Mouse (Mus musculus) myocyte (in vitro differentiated cells): Measurements from ENCODE around the gene Tacc2.

ENCODE experiments used
- CEBPB ChIP-seq: IDR thresholded peaks from 2 replicates; pipeline ENCODE4 v1.6.1; 2011; ENCODE audit warnings: mild to moderate bottlenecking, moderate library complexity; ENCODE audit not compliant: poor library complexity, insufficient read depth, severe bottlenecking
- E2F4 ChIP-seq: IDR thresholded peaks from one replicate; pipeline ENCODE4 v1.6.1; 2011; ENCODE audit warnings: mild to moderate bottlenecking, control low read depth, moderate library complexity; ENCODE audit not compliant: insufficient read depth
- MAX ChIP-seq: IDR thresholded peaks from one replicate; pipeline ENCODE4 v1.6.1; 2011; ENCODE audit warnings: low read depth, mild to moderate bottlenecking, control low read depth
- MYOD1 ChIP-seq, 3 experiments: IDR thresholded peaks; one replicate each; pipeline ENCODE4 v1.6.1; 2011; ENCODE audit warnings: control low read depth in 2 of 3, low read depth in 2 of 3, mild to moderate bottlenecking in 2 of 3, moderate library complexity in 1 of 3; ENCODE audit not compliant: insufficient read length in 2 of 3, control insufficient read depth in 1 of 3
- MYOG ChIP-seq, 3 experiments: IDR thresholded peaks; one replicate each; pipeline ENCODE4 v1.6.1; 2011; ENCODE audit warnings: control low read depth in 2 of 3, low read depth in 2 of 3, mild to moderate bottlenecking in 2 of 3; ENCODE audit not compliant: insufficient read length in 2 of 3, control insufficient read depth in 1 of 3, insufficient read depth in 1 of 3
- POLR2A ChIP-seq: IDR thresholded peaks from one replicate; pipeline ENCODE4 v1.6.1; 2011; ENCODE audit warnings: low read depth, mild to moderate bottlenecking, control low read depth, moderate library complexity; ENCODE audit not compliant: insufficient read length
- POLR2AphosphoS2 ChIP-seq: IDR thresholded peaks from one replicate; pipeline ENCODE4 v1.6.1; 2011; ENCODE audit warnings: low read depth, control low read depth; ENCODE audit not compliant: insufficient read length
- REST ChIP-seq: IDR thresholded peaks from one replicate; pipeline ENCODE4 v1.6.1; 2011; ENCODE audit warnings: mild to moderate bottlenecking, control low read depth, moderate library complexity; ENCODE audit not compliant: insufficient read depth, insufficient read length
- TCF12 ChIP-seq: IDR thresholded peaks from one replicate; pipeline ENCODE4 v1.6.1; 2011; ENCODE audit warnings: mild to moderate bottlenecking, control low read depth; ENCODE audit not compliant: poor library complexity, insufficient read depth, severe bottlenecking
- TCF3 ChIP-seq: IDR thresholded peaks from one replicate; pipeline ENCODE4 v1.6.1; 2011; ENCODE audit warnings: low read depth, control low read depth; ENCODE audit not compliant: insufficient read length
- USF1 ChIP-seq: IDR thresholded peaks from one replicate; pipeline ENCODE4 v1.6.1; 2011; ENCODE audit warnings: low read depth, mild to moderate bottlenecking, control low read depth, moderate library complexity

GRCm38 (mm10) chr7:130676885-130677540 is 99.8 kb downstream of the Tacc2 start:
- no peak for TF ChIP-seq MAX
- no peak for TF ChIP-seq CEBPB
- no peak for TF ChIP-seq POLR2A
- no peak for TF ChIP-seq USF1
- TF ChIP-seq TCF12, result no peak
- TF ChIP-seq MYOG (IDR thresholded peaks at IDR 0.05; ENCODE audit: control insufficient read depth in 1 of 3, insufficient read depth in 1 of 3, insufficient read length in 2 of 3, low read depth in 2 of 3), result no peak
- TF ChIP-seq POLR2AphosphoS2, result no peak
- no peak for TF ChIP-seq TCF3
- no peak for TF ChIP-seq MYOD1 (IDR thresholded peaks at IDR 0.05; ENCODE audit: control insufficient read depth in 1 of 3, insufficient read length in 2 of 3, low read depth in 2 of 3)
- no peak for TF ChIP-seq E2F4
- TF ChIP-seq REST, result no peak
